Mouse (Mus musculus) ES-Bruce4 (cell line): ENCODE data around the gene Rabep2. TPM values are rescaled to one million over a fixed set of nuclear protein-coding genes. Genes with fewer than 3 reads are reported as not detected.

Experiments used
- H3K27ac ChIP-seq: 2 replicates; pipeline ENCODE4 v1.5.1; 2012; ENCODE audit warnings: low read length, inconsistent platforms; ENCODE audit not compliant: insufficient read depth
- H3K27me3 ChIP-seq: 2 replicates; pipeline ENCODE4 v1.6.1; 2012; ENCODE audit warnings: mild to moderate bottlenecking, low read length, inconsistent platforms; ENCODE audit not compliant: control insufficient read depth, poor library complexity, insufficient read depth, severe bottlenecking
- H3K36me3 ChIP-seq: 2 replicates; pipeline ENCODE4 v1.6.1; 2012; ENCODE audit warnings: inconsistent platforms, mild to moderate bottlenecking, low read length, moderate library complexity; ENCODE audit not compliant: control insufficient read depth, poor library complexity, insufficient read depth, severe bottlenecking
- H3K4me1 ChIP-seq: one replicate; pipeline ENCODE4 v1.8.1; 2011; ENCODE audit warnings: low read length; ENCODE audit not compliant: control insufficient read depth, insufficient read depth
- H3K4me3 ChIP-seq: 2 replicates; pipeline ENCODE4 v1.5.1; 2011; ENCODE audit warnings: low read depth, mild to moderate bottlenecking, low read length
- H3K9ac ChIP-seq: 2 replicates; pipeline ENCODE4 v1.6.1; 2012; ENCODE audit warnings: low read depth, mild to moderate bottlenecking, inconsistent platforms; ENCODE audit not compliant: poor library complexity, severe bottlenecking
- H3K9me3 ChIP-seq: replicated peaks from 2 replicates; pipeline ENCODE4 v1.6.1; 2012; ENCODE audit warnings: mild to moderate bottlenecking, low read length, inconsistent platforms; ENCODE audit not compliant: control insufficient read depth, poor library complexity, insufficient read depth, severe bottlenecking
- CTCF ChIP-seq: IDR thresholded peaks from one replicate; pipeline ENCODE4 v1.8.1; 2011; ENCODE audit warnings: low read depth, low read length
- EP300 ChIP-seq: IDR thresholded peaks from 2 replicates; pipeline ENCODE4 v1.6.1; 2011; ENCODE audit warnings: low read depth, low read length; ENCODE audit not compliant: insufficient read depth
- POLR2A ChIP-seq: IDR thresholded peaks from one replicate; pipeline ENCODE4 v1.8.1; 2011; ENCODE audit warnings: low read length; ENCODE audit not compliant: insufficient read depth
- polyA plus RNA-seq: library from polyadenylated mRNA; stranded (reverse); fragments of >200 nt; gene quantifications from 2 replicates; pipeline ENCODE4 v1.2.4, GENCODE M21; 2011; ENCODE audit warnings: low read depth; ENCODE audit not compliant: missing spikeins, insufficient read depth, insufficient read length

Rabep2 gene
- polyA plus RNA-seq, 1 experiment, result 18.5 TPM

DNA sequence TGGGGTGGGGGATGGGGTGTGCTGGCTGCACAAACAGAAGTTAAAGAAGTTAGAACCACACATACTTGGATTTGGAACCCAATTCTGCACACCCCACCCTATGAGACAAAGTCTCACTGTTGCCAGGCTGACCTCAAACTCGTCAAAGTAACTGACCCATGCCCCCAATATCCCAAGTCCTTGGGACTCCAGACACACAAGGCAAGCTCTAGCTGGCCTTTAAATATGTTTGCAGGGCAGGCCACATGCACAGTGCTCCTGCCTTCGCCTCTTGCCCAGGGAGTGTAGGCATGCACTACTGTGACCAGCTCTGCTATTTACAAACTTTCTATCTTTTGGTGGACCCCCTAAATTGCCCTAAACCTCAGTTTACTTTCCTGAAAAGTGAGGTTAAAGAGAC, 26.7 kb downstream of the Rabep2 start:
- no peak overlapping the region for H3K9ac ChIP-seq
- TF ChIP-seq POLR2A, result no peak
- TF ChIP-seq EP300, result no peak
- TF ChIP-seq CTCF, result no peak
- no peaks in the 10 kb centered on the region for H3K27me3 ChIP-seq
- H3K4me1 ChIP-seq, result no peaks in the 10 kb centered on the region
- no peaks in the 10 kb centered on the region for H3K36me3 ChIP-seq
- H3K4me3 ChIP-seq, result no peak overlapping the region
- no peak overlapping the region for H3K27ac ChIP-seq
- no peaks in the 10 kb centered on the region for H3K9me3 ChIP-seq

DNA sequence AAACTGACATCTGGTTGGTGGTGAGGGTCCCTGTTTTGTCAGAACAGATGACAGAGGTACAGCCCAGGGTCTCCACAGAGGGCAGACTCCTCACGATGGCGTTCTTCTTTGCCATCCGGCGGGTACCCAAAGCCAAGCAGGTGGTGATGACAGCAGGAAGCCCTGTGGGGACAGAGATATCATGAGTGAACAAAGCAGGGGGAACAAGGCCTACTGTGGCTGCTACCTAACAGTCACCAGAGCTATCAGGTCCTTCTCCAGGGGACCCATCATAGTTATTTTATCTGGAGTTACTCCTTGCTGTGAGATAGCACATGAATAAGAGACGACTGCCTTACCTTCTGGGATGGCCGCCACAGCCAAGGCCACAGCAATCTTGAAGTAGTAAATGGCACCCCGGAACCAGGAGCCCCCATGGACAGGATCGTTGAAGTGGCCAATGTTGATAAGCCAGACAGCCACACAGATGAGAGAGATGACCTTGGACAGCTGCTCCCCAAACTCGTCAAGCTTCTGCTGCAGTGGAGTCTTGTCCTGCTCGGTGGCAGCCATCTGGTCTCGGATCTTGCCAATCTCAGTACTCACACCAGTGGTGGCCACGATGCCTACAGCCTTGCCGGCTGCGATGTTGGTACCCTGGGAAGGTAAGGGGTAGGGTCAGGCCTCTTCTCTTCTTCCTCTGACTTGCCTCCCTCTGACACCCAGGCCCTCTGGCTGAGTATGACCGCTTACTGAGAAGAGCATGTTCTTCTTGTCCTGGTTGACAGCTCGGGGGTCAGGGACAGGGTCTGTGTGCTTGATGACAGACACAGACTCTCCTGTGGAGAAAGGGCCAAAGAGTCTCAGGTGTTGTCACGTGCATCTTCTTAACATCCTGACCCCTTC, 28.1 kb downstream of the Rabep2 start:
- H3K9me3 ChIP-seq, result no peaks in the 10 kb centered on the region
- no peaks in the 10 kb centered on the region for H3K27me3 ChIP-seq
- H3K27ac ChIP-seq, result no peak overlapping the region
- H3K9ac ChIP-seq, result no peak overlapping the region
- TF ChIP-seq EP300 (no peak), CTCF (no peak), POLR2A (no peak)
- H3K36me3 ChIP-seq, result no peaks in the 10 kb centered on the region
- H3K4me3 ChIP-seq, result no peak overlapping the region
- no peaks in the 10 kb centered on the region for H3K4me1 ChIP-seq

DNA sequence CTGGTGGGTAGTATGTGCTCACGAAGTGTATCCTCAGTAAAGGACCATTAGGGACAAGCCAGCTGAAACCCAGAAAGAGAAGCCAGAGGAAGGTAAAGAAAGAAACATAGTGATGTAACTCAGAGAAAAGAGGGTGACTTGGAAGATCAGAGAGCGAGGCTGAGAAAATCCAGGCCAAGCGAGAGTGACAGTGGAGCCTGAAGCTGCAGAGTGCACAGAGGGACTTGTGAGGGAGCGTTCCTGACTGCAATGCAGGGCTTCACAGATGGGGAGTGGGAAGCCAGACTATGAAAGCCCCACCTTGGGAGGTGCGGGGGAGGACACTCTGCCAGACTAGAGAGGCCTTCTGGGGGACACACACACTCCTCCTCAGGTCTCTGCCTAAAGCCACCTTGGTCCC, 29.7 kb downstream of the Rabep2 start:
- Histone ChIP-seq H3K9ac (no peak overlapping the region), H3K27me3 (no peaks in the 10 kb centered on the region)

DNA sequence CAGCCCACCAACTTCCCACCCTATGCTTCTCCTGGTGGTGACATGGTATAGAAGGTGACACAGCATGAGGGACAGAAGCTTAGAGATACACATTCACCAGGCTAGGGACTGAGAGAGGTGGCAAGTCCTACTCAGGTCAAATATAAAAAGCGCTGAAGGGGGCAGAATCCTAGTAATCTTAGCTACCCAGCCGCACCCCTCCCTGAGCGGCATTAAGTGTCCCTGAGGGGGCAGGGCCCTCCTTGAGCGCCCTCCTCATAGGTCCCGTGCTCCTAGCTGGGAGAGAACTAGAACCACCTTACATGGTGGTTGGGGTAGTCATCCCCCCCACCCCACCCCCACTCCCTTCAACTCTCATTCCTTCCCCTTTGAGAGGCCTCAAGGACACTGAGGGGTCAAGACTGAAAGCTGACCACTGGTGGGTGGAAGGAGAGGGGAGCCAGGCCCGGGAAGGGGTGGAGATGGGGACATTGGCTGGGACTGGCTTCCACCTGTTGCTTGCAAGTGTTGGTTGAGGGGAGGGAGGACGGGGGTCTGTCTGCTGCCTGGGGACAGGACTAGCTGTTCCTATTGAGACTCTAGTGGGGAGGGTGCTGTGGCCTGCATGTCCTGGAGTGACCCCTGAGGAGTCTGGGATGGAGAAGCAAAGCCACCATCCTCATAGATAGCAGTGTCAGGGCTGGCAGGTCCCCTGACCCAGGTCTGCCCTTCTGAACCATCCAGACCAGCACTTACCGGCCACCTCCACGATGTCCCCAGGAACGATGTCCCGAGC, 30.5 kb downstream of the Rabep2 start:
- no peaks in the 10 kb centered on the region for H3K9me3 ChIP-seq
- H3K27me3 ChIP-seq, result no peaks in the 10 kb centered on the region
- no peaks in the 10 kb centered on the region for H3K4me1 ChIP-seq
- no peak overlapping the region for H3K27ac ChIP-seq
- TF ChIP-seq EP300, result no peak
- no peak for TF ChIP-seq CTCF
- TF ChIP-seq POLR2A, result no peak
- no peak overlapping the region for H3K9ac ChIP-seq
- H3K4me3 ChIP-seq, result no peak overlapping the region
- H3K36me3 ChIP-seq, result no peaks in the 10 kb centered on the region

More for the DNA sequence above, 29.7 kb downstream of the Rabep2 start:
- Histone ChIP-seq H3K9me3 (no peaks in the 10 kb centered on the region), H3K4me3 (no peak overlapping the region), H3K4me1 (no peaks in the 10 kb centered on the region), H3K36me3 (no peaks in the 10 kb centered on the region), H3K27ac (no peak overlapping the region)
- no peak for TF ChIP-seq EP300
- TF ChIP-seq POLR2A, result no peak
- no peak for TF ChIP-seq CTCF

DNA sequence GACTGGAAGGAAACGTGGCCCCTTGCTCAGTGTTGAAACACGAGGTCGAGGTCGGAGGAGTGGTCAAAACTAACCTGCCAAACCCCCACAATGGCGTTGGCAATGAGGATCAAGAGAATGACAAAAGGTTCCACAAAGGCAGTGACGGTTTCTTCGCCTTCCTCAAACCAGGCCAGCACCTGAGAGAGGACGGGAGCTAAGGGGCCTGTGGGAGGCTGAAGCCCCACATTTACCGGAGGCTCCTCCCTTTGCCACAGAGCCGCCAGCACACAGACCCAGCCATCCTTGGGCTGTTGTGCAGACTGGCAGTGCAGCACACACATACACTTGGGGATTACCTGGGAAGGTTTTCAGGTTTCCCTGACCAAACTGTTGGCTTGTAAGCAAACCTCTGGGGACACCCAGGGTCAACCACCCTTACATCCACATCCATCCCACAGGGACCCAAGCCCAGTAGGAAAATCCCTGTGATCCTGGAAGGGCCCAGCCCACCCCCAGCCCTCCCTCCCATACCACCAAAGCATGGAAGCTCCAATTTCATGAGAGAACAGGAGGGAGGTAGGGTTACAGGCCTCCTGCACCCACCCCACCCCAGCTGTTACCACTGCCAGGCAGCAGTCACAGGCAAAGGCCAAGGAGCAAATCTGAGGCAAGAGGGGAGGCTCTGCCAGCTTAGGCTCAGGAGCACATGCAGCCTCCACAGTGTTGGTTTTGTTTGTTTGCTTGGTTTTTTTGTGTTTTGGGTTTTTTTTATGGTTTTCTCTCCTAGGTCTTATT, 32.3 kb downstream of the Rabep2 start:
- Histone ChIP-seq H3K27me3 (no peaks in the 10 kb centered on the region), H3K4me3 (no peak overlapping the region), H3K36me3 (no peaks in the 10 kb centered on the region), H3K4me1 (peaks cover 3% of the 10 kb centered on the region), H3K9ac (no peak overlapping the region), H3K27ac (no peak overlapping the region), H3K9me3 (no peaks in the 10 kb centered on the region)
- TF ChIP-seq POLR2A (no peak), CTCF (no peak), EP300 (no peak)
